Mouse (Mus musculus) G1E (cell line): ENCODE results near the gene Lrrc4c. TPM values are rescaled to one million over a fixed set of nuclear protein-coding genes. Genes with fewer than 3 reads are reported as not detected.

Experiments
- ATAC-seq: 2 replicates; pipeline ENCODE4 v1.8.0; 2016; ENCODE audit warnings: mild to moderate bottlenecking; ENCODE audit not compliant: insufficient number of reproducible peaks, poor library complexity, low FRiP score, severe bottlenecking; ENCODE audit errors: extremely low read depth
- DNase-seq: peaks from one replicate; pipeline ENCODE4 v3.0.0; 2012; ENCODE audit warnings: low spot score
- H3K27me3 ChIP-seq: 2 replicates; pipeline ENCODE4 v1.6.1; 2012; ENCODE audit warnings: mild to moderate bottlenecking, low read length, inconsistent platforms; ENCODE audit not compliant: insufficient read depth
- H3K36me3 ChIP-seq: replicated peaks from 2 replicates; pipeline ENCODE3; 2012; ENCODE audit warnings: mild to moderate bottlenecking, inconsistent platforms
- H3K4me1 ChIP-seq: 2 replicates; pipeline ENCODE4 v1.6.1; 2012; ENCODE audit warnings: low read depth, low read length, inconsistent platforms, mixed read lengths; ENCODE audit not compliant: insufficient read depth
- H3K4me3 ChIP-seq: 2 replicates; pipeline ENCODE4 v1.5.1; 2012; ENCODE audit warnings: low read depth, mild to moderate bottlenecking, inconsistent platforms, low read length, moderate library complexity, mixed read lengths
- H3K9me3 ChIP-seq: replicated peaks from 2 replicates; pipeline ENCODE4 v1.6.1; 2012; ENCODE audit warnings: inconsistent platforms
- CTCF ChIP-seq: IDR thresholded peaks from 2 replicates; pipeline ENCODE4 v1.5.1; 2012; ENCODE audit warnings: low read depth, low read length, inconsistent platforms, mixed read lengths
- GATA1 ChIP-seq: IDR thresholded peaks from 2 replicates; pipeline ENCODE4 v1.6.1; 2012; ENCODE audit warnings: borderline replicate concordance, low read length, inconsistent platforms, mixed read lengths
- GATA2 ChIP-seq: IDR thresholded peaks from 2 replicates; pipeline ENCODE4 v1.6.1; 2012; ENCODE audit warnings: low read depth, low read length, inconsistent platforms, borderline replicate concordance
- POLR2AphosphoS5 ChIP-seq: IDR thresholded peaks from 2 replicates; pipeline ENCODE4 v1.6.1; 2012; ENCODE audit warnings: low read depth, low read length, inconsistent platforms; ENCODE audit not compliant: insufficient replicate concordance
- TAL1 ChIP-seq: conservative IDR thresholded peaks from 2 replicates; pipeline ENCODE4 v1.6.1; 2012; ENCODE audit warnings: low read depth, low read length, inconsistent platforms, mixed read lengths
- polyA plus RNA-seq: library from polyadenylated mRNA; stranded (reverse); fragments of >175 nt; gene quantifications from 2 replicates; pipeline ENCODE4 v1.2.3, GENCODE M21; 2012
- total RNA-seq, 2 experiments: library from RNA; stranded (forward) in 1 of 2; stranded (reverse) in 1 of 2; fragments of 200-1000 nt in 1 of 2; fragments of >200 nt in 1 of 2; fragmentation: Nextera tagmentation in 1 of 2; gene quantifications; 2 replicates each; pipeline ENCODE4 v1.2.3; 2014 to 2017

Gene Lrrc4c
- total RNA-seq (2014; fragmentation: Nextera tagmentation), result not detected in 2 replicates
- total RNA-seq (2017), result 0.11 TPM in 1 of 2 replicates, not detected in the other
- polyA plus RNA-seq, result not detected in 2 replicates

DNA sequence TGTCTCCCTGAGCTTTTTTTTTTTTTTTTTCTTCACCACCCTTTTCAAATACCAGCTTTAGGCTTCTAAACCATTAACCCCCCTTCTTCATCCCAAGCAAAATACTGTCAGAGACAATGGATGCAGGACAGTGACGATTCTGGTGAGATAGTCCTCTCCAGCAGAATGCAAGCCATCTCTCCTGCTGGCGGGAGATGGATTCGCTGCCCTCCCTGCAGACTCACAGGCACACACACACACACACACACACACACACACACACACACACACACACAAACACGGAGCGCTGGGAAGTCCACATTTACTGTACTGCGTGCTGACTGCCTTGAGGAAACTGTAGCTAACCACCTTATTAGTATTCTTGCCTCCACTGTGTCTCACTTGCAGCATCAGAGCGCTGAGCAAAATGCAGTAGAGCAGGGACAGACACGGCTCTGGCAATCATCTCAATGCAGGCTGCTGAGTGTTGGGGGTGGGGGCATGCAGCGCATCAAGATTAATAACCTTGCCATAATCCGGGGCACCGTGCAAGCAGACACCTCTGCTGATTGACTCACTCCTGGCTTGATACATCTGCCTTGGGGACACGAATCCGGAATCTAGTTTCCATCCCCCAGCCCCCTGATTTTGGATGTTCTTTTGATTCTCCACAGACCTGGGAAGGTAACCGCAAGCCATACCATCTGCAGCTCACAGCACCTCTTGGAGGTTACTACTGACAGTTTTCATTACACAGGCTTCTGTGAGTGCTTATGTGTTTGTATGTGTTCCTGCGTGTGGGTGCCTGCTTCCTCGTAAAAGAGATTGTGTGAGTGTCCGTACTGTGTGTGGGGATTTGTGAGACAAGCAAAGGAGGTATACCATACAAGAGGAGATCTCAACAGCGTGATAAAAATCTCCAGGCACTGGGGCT, at the start of gene Lrrc4c:
Lrrc4c (plus strand) TSS at position 783 of the 913 bp plus-strand sequence.
- H3K4me1 ChIP-seq, result no peaks in the 10 kb centered on the region
- no peaks in the 10 kb centered on the region for H3K36me3 ChIP-seq
- no peak within 1 kb of the TSS for H3K4me3 ChIP-seq
- no peaks in the 10 kb centered on the region for H3K27me3 ChIP-seq
- ATAC-seq (no peak), DNase-seq (no peak)
- peaks cover 15% of the 10 kb centered on the region for H3K9me3 ChIP-seq
- no peak for TF ChIP-seq GATA2
- TF ChIP-seq TAL1, result no peak
- TF ChIP-seq GATA1, result no peak
- TF ChIP-seq POLR2AphosphoS5, result no peak
- TF ChIP-seq CTCF, result no peak

DNA sequence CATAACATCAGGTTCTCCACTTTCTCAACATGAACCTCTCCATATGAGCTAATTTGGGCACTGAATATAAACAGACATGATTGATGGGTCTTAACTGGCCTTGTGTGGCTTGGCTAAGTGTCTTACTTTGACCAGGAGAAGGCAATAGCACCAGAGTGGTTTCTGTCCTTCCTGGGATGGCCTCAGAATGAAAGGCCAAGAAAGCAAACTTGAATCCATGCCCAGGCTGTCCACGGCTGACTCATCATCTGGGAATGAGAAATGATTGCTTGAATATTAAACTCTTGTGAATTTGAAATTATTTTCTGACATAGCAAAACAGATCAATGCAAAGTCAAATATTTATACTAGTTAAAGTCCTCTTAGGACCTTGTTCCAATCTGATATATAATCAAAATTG, 42.9 kb upstream of the Lrrc4c start:
- no peak for ATAC-seq

DNA sequence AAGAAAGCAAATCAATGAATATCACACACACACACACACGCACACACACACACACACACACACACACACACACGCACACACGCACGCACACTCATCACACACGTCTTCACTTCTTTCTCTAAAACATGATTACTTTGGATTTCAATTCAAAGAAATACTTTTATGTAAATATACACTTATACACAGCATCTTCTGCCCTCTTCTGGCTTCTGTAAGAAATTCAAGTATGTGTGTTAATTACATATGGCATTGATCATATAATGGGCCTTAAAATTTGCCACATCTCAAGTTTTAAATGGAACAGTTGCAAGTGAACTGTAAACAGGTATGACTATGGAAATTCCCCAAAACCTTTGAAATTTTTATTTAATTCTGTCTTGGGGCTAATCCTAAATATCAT, 35.0 kb upstream of the Lrrc4c start:
- no peaks in the 10 kb centered on the region for H3K4me1 ChIP-seq

More for the DNA sequence above, 42.9 kb upstream of the Lrrc4c start:
- DNase-seq, result no peak
- Histone ChIP-seq H3K4me1 (no peaks in the 10 kb centered on the region), H3K9me3 (no peaks in the 10 kb centered on the region), H3K27me3 (no peaks in the 10 kb centered on the region), H3K4me3 (no peak overlapping the region), H3K36me3 (no peaks in the 10 kb centered on the region)
- TF ChIP-seq GATA1 (no peak), GATA2 (no peak), CTCF (no peak), TAL1 (no peak), POLR2AphosphoS5 (no peak)

DNA sequence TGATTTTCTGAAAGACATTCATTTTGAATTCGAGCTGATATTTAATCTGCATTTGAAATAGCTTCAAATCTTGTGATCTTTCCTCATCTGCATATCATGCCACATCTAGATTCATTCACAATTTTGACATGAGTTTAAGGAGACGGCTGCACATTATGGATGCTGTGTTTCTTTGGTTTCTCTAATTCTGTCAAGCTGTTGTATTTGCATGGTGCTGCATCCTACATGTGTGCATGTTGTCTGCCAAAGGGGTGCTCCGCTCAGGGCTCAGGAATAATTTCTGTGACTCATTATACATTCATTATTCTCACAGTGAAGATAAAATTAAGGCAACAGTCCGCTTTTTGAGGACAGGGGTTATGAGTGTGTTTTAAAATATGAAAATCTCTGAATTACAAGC, 30.5 kb upstream of the Lrrc4c start:
- H3K36me3 ChIP-seq, result no peaks in the 10 kb centered on the region
- DNase-seq, result no peak
- H3K4me1 ChIP-seq, result no peaks in the 10 kb centered on the region
- H3K9me3 ChIP-seq, result no peaks in the 10 kb centered on the region
- no peak for ATAC-seq
- TF ChIP-seq GATA1, result no peak
- no peak for TF ChIP-seq TAL1
- TF ChIP-seq CTCF, result no peak
- TF ChIP-seq POLR2AphosphoS5, result no peak
- TF ChIP-seq GATA2, result no peak
- H3K27me3 ChIP-seq, result no peaks in the 10 kb centered on the region
- H3K4me3 ChIP-seq, result no peak overlapping the region

More for the DNA sequence above, 35.0 kb upstream of the Lrrc4c start:
- 0 out of 2 replicates have a peak, but pooled peaks cover 4% of the 10 kb centered on the region for H3K9me3 ChIP-seq
- no peaks in the 10 kb centered on the region for H3K27me3 ChIP-seq
- no peak overlapping the region for H3K4me3 ChIP-seq
- ATAC-seq (no peak), DNase-seq (no peak)
- no peaks in the 10 kb centered on the region for H3K36me3 ChIP-seq
- TF ChIP-seq GATA2, result no peak
- no peak for TF ChIP-seq CTCF
- no peak for TF ChIP-seq POLR2AphosphoS5
- TF ChIP-seq GATA1, result no peak
- no peak for TF ChIP-seq TAL1

DNA sequence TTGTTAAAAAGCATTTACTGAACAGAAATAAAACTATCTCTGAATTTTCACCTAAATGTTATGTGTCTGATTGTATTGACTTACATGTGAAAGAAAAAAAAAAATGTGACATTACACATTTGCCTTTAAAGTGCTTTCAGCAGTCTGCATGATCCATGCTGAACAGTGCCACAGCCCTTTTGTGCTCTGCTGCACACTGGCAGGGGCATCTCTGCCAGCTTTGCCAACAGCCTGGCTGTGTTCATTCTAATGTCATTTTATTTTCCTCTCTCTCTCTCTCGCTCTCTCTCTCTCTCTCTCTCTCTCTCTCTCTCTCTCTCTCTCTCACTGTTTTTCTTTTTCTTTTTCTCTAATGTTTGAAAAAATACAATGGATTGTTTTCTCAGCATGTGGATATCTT, 27.4 kb upstream of the Lrrc4c start:
- ATAC-seq (no peak), DNase-seq (no peak)
- H3K27me3 ChIP-seq, result no peaks in the 10 kb centered on the region
- H3K9me3 ChIP-seq, result no peaks in the 10 kb centered on the region; the same call in 1 of the 2 replicates
- no peak overlapping the region for H3K4me3 ChIP-seq
- no peak for TF ChIP-seq POLR2AphosphoS5
- TF ChIP-seq CTCF, result no peak
- TF ChIP-seq GATA2, result no peak
- TF ChIP-seq GATA1, result no peak
- no peak for TF ChIP-seq TAL1
- H3K36me3 ChIP-seq, result no peaks in the 10 kb centered on the region
- H3K4me1 ChIP-seq, result no peaks in the 10 kb centered on the region

DNA sequence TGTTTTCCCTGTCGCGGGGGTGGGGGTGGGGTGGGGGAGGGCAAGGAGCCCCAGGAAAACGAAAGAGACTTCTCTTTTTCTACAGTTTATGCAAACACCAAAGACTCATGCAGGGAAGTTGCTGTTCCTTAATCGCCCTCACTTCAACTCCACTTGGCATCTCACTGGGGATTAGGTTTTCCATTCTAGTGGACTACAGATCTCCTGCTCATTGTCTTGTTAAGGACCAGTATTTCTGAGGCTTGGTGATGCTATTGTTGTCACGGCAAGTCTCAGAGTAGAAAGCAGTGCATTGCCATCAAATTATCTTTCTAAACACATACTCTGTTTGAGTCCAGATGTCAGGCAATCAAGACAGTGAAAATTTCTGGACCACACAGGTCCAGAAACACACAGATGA, 2.9 kb upstream of the Lrrc4c start:
- no peak for TF ChIP-seq CTCF
- TF ChIP-seq GATA2, result no peak
- no peak for TF ChIP-seq TAL1
- no peak for TF ChIP-seq GATA1
- TF ChIP-seq POLR2AphosphoS5, result no peak
- Histone ChIP-seq H3K9me3 (peaks cover 12% of the 10 kb centered on the region), H3K4me3 (no peak overlapping the region), H3K4me1 (no peaks in the 10 kb centered on the region), H3K27me3 (no peaks in the 10 kb centered on the region), H3K36me3 (no peaks in the 10 kb centered on the region)
- ATAC-seq (no peak), DNase-seq (no peak)
